Mouse (Mus musculus) regulatory T cell (primary cell): ENCODE results near the gene Grin2d.
"Not testable (repeated sequence)": the region's sequence is repeated elsewhere in the genome, so short reads cannot be mapped to it uniquely, and the experiment has no call there.

Experiments used
- in situ Hi-C: fragments of 300-600 bp; cut with MboI, MseI; formaldehyde crosslinking; loops from one replicate; pipeline ENCODE4 v1.15.1; 2025; ENCODE audit warnings: high pct_unique_total_duplicates

The Grin2d gene

DNA sequence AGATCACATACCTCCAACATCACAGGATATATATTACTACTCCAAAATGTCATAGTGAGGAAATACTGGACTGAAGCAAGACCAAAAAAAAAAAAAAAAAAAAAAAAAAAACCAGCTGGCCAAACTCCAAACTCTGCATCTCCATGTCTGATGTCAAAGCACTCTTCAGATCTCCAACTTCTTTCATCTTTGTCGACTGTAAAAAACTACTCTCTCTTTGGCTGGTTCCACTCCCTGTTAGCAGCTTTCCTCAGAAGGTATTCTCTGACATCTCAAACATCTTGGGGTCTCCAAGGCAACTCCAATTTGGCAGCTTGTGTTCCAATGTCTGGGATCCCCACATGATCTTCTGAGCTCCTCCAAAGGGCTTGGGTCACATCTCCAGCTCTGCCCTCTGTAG lies at the start of gene Grin2d:
Grin2d (minus strand) TSS at position 101 of the 400 bp plus-strand sequence.
- in situ Hi-C loops, result not testable (repeated sequence)

DNA sequence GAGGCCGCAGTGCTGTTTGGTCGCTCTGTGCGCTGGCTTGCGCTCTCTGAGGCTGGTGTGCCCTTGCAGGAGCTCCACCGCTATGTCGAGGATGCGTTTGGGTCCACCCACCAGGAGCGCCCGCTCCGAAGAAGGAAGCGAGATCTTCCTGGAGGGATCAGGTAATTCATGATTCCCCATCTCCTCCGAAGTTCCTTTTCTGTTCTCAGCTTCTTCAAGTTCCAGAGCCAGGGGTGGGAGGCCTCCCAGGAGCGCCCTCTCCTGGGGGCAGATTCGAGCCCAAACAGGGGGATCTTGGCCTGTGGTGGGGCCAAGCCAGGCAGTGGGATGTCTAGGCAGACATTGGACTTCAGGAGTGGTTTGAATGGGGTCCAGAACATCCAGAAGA lies 46.2 kb upstream of the Grin2d start:
- in situ Hi-C loops, result loop anchor here (5.0 kb wide), 1 partner anchor 192 kb away; no protein-coding TSS in a partner anchor

DNA sequence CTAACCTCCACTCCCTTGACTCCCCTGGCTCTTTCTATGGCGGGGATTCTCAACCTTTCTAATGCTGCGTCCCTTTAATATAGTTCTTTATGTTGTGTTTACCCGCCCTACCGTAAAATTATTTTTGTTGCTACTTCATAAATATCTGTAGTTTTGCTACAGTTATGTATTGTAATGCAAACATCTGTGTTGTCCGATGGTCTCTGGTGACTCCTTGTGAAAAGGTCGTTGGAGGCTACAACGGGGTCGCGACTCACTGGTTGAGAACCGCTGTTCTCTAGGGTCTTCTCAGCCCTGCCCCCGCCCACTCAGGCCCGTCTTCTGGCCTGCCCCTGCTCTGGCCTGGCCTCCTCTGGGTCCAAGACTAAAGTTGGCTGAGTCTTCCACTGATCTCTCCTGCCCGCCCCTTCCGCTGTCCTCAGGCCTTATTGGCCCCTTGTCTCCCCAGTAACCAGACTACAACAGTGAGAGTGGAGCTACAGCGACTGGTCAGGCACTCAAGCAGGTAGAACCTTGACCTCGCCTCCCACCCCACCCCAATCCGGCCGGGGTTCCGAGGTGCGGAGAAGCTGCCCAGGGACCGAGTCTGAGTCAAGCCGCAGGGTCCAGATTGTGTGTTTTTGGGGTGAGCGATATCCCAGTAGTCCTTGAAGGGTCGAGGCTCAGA lies 45.7 kb upstream of the Grin2d start, which contains the start of gene Ccdc114:
Ccdc114 (plus strand) TSS at position 311 of the 667 bp plus-strand sequence.
- in situ Hi-C loops, result loop anchor here (5.0 kb wide), 1 partner anchor 192 kb away; no protein-coding TSS in a partner anchor

GRCm38 (mm10) chr7:45922928-45923761 lies 45.0 kb upstream of the Grin2d start:
- in situ Hi-C loops, result loop anchor here (5.0 kb wide), 1 partner anchor 191 kb away; no protein-coding TSS in a partner anchor

- in situ Hi-C loops, result loop anchor here (5.0 kb wide), 1 partner anchor 190 kb away; no protein-coding TSS in a partner anchor
Observed at GRCm38 (mm10) chr7:45921950-45922600, 43.9 kb upstream of the Grin2d start.

DNA sequence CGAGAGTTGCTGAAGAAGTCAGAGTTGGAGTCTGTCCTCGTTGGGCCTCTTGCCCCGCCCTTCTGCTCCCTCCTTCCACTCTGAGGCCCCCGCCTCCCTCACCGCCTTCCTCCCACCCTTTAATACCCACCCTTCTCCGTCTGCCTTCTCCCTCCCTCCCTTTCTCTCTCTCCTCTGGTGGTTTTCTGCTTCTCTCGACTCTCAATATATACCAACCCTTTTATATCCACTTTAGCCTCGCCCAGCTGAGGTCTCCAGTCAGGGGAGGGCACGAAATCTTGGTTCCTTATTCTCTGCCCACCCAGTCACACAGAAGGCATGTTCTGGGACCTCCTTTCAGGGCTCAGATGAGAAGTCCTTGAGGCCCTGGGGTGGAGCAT lies 43.1 kb upstream of the Grin2d start, which contains the start of gene Emp3:
Emp3 (minus strand) TSS at position 163 of the 380 bp plus-strand sequence.
- in situ Hi-C loops, result loop anchor here (5.0 kb wide), 1 partner anchor 189 kb away; no protein-coding TSS in a partner anchor

- in situ Hi-C loops, result loop anchor here (5.0 kb wide), 1 partner anchor 188 kb away; no protein-coding TSS in a partner anchor
Observed at GRCm38 (mm10) chr7:45920583-45921241, 42.5 kb upstream of the Grin2d start.

DNA sequence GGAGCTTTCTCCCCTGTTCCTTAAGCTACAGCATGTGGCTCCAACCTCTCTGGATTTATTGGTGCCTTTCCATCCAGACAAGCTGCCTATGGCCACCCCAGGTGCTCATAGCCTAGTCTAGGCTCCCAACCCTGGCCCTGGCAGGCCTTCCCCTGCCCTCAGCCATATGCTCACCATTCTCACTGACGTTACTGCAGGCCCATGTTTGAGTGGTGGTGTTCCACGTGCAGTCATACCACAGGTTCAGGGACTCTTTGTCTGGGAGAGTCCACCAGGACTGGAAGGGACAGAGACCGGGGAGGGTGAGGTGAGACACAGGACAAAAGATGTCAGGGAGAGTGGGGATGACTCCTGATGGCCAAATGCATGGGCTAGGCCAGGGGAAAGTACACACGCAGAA lies 41.6 kb upstream of the Grin2d start:
- in situ Hi-C loops, result loop anchor here (5.0 kb wide), 1 partner anchor 187 kb away; no protein-coding TSS in a partner anchor

GRCm38 (mm10) chr7:45919083-45919671 lies 41.0 kb upstream of the Grin2d start:
- in situ Hi-C loops, result no loop called here

GRCm38 (mm10) chr7:45917926-45918325 lies 39.7 kb upstream of the Grin2d start:
- in situ Hi-C loops, result no loop called here

DNA sequence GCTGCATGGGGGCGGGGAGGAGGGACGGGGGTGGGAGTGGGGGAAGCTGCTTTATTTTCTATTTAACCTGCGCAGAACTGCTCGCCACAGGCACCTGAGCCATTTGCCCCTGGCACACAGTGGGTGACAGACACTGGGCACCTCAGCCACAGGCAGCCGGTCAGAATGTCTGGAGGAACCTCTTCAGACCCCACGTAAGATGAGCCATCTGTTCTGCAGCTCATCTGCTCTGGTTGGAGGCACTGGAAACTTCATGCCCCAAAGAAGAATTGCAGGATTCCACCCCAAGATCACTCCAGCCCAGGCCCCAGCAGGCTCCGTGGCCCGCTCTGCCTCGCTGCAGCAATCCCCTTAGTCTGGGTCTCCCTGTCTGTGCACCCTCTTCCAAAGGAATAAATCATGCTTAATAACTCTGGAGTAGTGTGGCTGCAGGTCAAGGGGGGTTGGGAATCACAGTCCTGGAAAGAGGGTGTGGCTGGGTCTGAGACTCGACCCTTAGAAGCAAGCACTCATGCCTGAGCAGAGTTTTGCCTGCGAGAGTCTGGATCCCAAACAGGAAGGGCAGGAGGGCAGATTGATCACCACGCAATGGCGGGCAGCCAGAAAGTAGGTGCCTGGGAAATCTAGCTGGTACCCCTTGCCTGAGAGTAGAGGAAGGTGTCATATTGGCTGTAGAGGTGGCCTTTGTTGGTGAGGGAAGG lies 39.0 kb upstream of the Grin2d start:
- in situ Hi-C loops, result no loop called here

DNA sequence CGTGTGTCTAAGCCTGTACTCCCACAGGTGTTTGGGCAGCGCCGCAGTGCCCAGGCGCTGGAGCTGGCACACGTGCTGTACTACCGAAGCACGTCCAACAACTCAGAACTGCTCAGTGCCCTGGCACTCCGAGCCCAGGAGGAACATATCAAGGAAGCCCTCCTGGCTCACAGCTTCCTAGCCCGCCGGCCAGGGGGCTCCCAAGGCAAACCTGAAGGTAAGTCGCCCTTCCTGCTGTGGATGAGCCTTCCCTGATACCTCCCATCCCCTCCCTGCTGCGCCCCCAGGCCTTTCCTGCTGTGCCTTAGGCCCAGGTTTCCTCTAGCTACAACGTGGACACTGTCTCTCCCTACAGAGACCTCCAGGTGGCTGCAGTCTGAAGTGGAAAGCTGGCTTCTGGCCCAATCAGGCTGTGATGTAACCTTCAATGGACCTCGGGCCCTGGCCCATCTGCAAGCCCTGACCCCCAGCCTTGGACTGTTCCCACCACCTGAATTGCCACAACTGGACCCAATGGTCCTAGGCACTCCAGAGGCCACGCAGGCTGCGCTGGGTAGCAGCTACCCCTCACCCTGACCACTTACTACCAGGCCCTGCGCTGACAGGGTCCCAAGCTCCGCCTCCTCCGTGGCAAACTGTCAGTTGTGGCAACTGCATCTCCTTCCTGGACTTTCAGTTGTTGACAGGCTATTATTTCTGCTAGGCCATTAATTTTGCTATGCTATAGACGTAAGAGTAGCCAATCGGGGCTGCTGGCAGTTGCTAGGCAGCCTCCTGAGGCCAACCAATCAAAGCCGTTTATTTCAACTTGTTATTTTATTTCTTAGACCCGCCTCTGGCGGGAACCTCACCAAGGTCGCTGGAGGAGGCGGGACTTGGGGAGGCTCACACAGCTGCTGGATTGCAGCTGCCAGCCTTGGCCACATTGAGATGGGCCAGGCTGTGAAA lies 38.2 kb upstream of the Grin2d start:
- in situ Hi-C loops, result no loop called here

DNA sequence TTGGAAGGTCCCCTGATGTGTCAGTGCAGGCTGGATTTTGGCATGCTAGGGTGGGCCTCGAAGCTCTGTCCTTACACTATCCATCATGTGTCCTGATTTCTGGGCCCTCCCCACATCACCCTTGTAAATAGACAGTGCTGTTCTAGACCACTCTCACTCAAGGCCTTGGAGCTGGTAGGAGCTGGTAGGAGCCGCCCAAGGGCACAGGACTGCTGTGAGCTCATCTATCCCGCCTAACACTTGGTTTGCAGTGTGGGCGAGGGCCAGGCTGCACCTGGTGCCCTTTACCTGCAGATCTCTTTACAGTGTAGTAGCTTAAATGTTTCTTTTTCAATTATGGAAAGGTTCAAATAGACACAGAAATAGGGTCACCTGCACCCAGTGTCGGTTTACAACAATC lies 36.8 kb upstream of the Grin2d start:
- in situ Hi-C loops, result no loop called here

- in situ Hi-C loops, result no loop called here
Observed at GRCm38 (mm10) chr7:45914067-45914466, 35.9 kb upstream of the Grin2d start.

DNA sequence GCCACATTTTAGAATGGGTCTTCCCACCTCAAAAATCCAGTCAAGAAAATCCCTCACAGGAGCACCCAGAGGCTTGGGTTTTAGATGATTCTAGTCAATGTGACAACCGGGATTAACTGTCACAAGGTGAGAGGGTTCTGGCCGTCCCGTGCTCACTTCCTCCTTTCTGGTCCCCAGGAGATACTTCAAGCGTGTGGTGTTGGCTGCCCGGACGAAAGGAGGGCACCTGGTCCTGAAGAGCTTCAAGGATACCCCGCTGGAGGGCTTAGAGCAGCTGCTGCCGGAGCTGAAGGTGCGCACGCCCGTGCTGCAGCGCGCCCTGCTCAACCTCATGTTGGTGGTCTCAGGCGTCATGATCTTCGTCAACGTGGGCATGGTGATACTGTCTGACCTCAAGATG lies 31.0 kb upstream of the Grin2d start:
- in situ Hi-C loops, result no loop called here

GRCm38 (mm10) chr7:45908384-45908783 lies 30.2 kb upstream of the Grin2d start:
- in situ Hi-C loops, result no loop called here

GRCm38 (mm10) chr7:45906622-45907021 lies 28.4 kb upstream of the Grin2d start:
- in situ Hi-C loops, result no loop called here

DNA sequence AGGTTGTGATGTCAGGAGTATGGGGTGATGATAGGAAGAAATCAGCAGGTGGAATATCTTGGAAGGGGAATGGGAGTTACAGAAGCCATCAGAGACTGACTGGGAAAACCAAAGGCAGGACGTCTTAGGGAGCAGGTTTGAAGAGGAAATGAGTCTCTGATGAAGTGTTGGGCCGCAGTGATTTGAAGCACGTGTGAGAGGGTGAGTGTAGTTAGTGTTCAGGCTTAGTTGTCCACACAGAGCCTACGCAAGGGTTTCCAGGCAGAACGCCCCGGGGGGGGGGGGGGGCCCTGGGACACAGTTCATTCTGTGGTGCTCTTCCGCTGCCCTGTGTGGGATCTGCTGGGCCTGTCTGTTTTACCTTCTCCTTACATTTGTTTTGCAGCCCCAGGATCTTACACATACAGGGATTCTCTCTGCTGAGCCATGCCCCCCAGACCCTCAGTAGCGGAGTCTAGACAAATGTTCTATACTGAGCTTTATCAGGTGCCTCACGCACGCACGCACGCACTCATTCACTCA lies 24.4 kb upstream of the Grin2d start:
- in situ Hi-C loops, result no loop called here

DNA sequence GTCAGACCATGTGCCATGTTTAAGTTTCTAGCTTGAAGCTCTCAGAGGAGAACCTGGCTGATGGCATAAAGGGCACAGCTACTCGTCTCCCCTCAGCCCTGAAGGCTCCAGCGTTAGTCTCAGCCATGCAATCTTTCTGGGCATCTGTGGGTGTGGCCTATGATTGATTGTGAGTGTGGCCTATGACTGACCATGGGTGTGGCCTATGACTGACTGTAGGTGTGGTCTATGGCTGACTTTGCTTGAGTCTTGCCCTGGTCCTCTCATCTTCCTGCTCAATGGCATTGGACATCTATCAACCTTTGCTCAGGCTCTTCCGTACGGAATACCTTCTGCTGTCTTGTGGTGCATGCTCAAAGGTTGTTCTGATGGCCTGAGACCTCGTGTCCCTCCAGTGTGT lies 23.4 kb upstream of the Grin2d start:
- in situ Hi-C loops, result no loop called here
